Mouse (Mus musculus) thymus, postnatal 36 days (tissue): Measurements from ENCODE around the gene Vmn1r72.
"Not testable (repeated sequence)": the region's sequence is repeated elsewhere in the genome, so short reads cannot be mapped to it uniquely, and the experiment has no call there.

Experiments used
- DNase-seq, 2 experiments: peaks; one replicate each; pipeline ENCODE4 v3.0.0; 2022; ENCODE audit warnings: mixed read lengths in 2 of 2

The Vmn1r72 gene

GRCm38 (mm10) chr7:11680047-11680446 lies at the start of gene Vmn1r72:
Vmn1r72 (minus strand) TSS chr7:11680147.
- not testable (repeated sequence) for DNase-seq

- not testable (repeated sequence) for DNase-seq
Observed at GRCm38 (mm10) chr7:11617082-11617481, 62.9 kb downstream of the Vmn1r72 start.
